Mouse (Mus musculus) forebrain, embryonic 12.5 days (tissue): ENCODE measurements around the gene Gm20388. TPM values are rescaled to one million over a fixed set of nuclear protein-coding genes. Genes with fewer than 3 reads are reported as not detected.
"Not testable (repeated sequence)": the region's sequence is repeated elsewhere in the genome, so short reads cannot be mapped to it uniquely, and the experiment has no call there.

Experiments used
- ATAC-seq: fragments of 200-750 bp; cut with Nextera tagmentation; 2 replicates; pipeline ENCODE4 v1.8.0; 2017; ENCODE audit warnings: moderate TSS enrichment; ENCODE audit not compliant: low FRiP score
- H3K27ac ChIP-seq: fragments of 300-500 bp; sonication (generic); 2 replicates; pipeline ENCODE4 v1.5.1; 2016; ENCODE audit warnings: mild to moderate bottlenecking
- H3K27me3 ChIP-seq: fragments of 300-500 bp; sonication (generic); 2 replicates; pipeline ENCODE4 v1.6.1; 2016; ENCODE audit warnings: mild to moderate bottlenecking
- H3K36me3 ChIP-seq: fragments of 300-500 bp; sonication (generic); replicated peaks from 2 replicates; pipeline ENCODE4 v1.6.1; 2016; ENCODE audit warnings: mild to moderate bottlenecking
- H3K4me1 ChIP-seq: fragments of 300-500 bp; sonication (generic); 2 replicates; pipeline ENCODE4 v1.6.1; 2016
- H3K4me2 ChIP-seq: fragments of 300-500 bp; sonication (generic); 2 replicates; pipeline ENCODE4 v1.6.1; 2016; ENCODE audit warnings: mild to moderate bottlenecking, moderate library complexity
- H3K4me3 ChIP-seq: fragments of 300-500 bp; sonication (generic); replicated peaks from 2 replicates; pipeline ENCODE4 v1.5.1; 2016; ENCODE audit warnings: mild to moderate bottlenecking
- H3K9ac ChIP-seq: fragments of 300-500 bp; sonication (generic); 2 replicates; pipeline ENCODE4 v1.6.1; 2016; ENCODE audit warnings: mild to moderate bottlenecking
- H3K9me3 ChIP-seq: fragments of 300-500 bp; sonication (generic); 2 replicates; pipeline ENCODE4 v1.6.1; 2016
- WGBS: fragments of 180-500 bp; shearing (Covaris S2); methylation state at CpG from one replicate; pipeline ENCODE4 v1.1.7; 2016; 5-methylcytosine and 5-hydroxymethylcytosine counted together
- polyA plus RNA-seq: library from polyadenylated mRNA; unstranded; fragments of >200 nt; fragmentation: Nextera tagmentation; extraction: Ambion mirVana; gene quantifications from 2 replicates; pipeline ENCODE4 v1.2.1, GENCODE M21; 2016

Gm20388 gene
- polyA plus RNA-seq, 1 experiment from 2014 or later = not detected

DNA sequence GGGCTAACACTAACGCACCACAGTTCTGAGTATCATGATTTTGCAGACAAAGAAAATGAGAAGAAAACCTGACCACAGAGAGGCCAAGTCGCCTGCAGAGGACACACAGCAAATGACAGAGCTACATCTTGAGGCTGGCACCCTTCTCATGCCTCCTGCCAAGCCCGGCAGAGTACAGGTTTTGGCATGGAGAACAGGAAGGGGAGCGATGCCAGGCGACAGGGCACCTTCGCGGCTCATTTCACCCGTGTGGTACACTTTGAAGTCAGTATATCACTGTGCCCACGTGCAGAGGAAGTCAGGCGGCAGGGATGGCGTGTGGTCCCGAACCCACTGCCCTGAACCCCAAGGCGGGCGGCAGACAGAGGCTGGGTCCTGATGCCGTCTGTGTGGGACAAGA is 1750.0 kb downstream of the Gm20388 start:
- no peak overlapping the region for H3K4me3 ChIP-seq
- H3K9ac ChIP-seq = no peak overlapping the region
- no peak for ATAC-seq
- WGBS = 85% methylated on average over 15 of the region's 15 CpGs
- H3K27me3 ChIP-seq = no peaks in the 10 kb centered on the region; the same call in 1 of the 2 replicates
- peaks cover 7% of the 10 kb centered on the region for H3K4me1 ChIP-seq
- H3K27ac ChIP-seq = no peak overlapping the region
- no peak overlapping the region for H3K4me2 ChIP-seq
- no peaks in the 10 kb centered on the region for H3K9me3 ChIP-seq
- H3K36me3 ChIP-seq = no peaks in the 10 kb centered on the region

- 87% methylated on average over 18 of the region's 18 CpGs for WGBS
- Histone ChIP-seq H3K4me3 (no peak overlapping the region), H3K4me1 (peaks cover 9% of the 10 kb centered on the region), H3K27me3 (no peaks in the 10 kb centered on the region; the same call in 1 of the 2 replicates), H3K36me3 (no peaks in the 10 kb centered on the region), H3K4me2 (no peak overlapping the region), H3K9ac (no peak overlapping the region), H3K9me3 (no peaks in the 10 kb centered on the region), H3K27ac (no peak overlapping the region)
- ATAC-seq = no peak
These were observed 1751.2 kb downstream of the Gm20388 start for GRCm38 (mm10) chr8:121661631-121662357.

DNA sequence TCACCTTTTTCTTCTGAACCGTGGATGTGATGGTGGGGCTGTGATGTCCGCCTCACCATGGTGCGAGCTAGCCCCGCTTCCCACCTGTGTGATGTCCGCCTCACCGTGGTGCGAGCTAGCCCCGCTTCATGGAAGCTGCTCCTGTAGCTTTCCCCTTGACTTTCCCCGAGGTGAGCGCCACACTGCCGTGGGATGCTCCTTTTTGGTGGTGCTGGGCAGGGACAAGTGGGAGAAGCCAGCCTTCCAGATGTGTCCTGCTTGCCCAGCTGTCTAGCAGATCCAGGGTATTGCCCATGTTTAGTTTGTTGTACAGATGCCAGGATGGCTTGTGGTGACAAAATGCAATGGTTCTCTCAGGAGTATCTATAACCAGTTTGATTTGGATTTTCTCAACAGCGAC is 1752.5 kb downstream of the Gm20388 start:
- H3K27ac ChIP-seq = no peak overlapping the region
- WGBS = 95% methylated on average over 12 of the region's 12 CpGs

GRCm38 (mm10) chr8:121665329-121665728 is 1754.7 kb downstream of the Gm20388 start:
- Histone ChIP-seq H3K4me3 (no peak overlapping the region), H3K36me3 (no peaks in the 10 kb centered on the region), H3K4me1 (peaks cover 22% of the 10 kb centered on the region), H3K9ac (peak overlapping the region; percentile 26), H3K4me2 (peak overlapping the region; percentile 38), H3K27ac (peak overlapping the region; percentile 59), H3K9me3 (no peaks in the 10 kb centered on the region), H3K27me3 (peaks cover 5% of the 10 kb centered on the region; the same call in 1 of the 2 replicates)
- ATAC-seq = peak; percentile 59
- 8% methylated on average over 16 of the region's 16 CpGs for WGBS

More for the DNA sequence above, 1752.5 kb downstream of the Gm20388 start:
- Histone ChIP-seq H3K9me3 (no peaks in the 10 kb centered on the region), H3K4me2 (no peak overlapping the region), H3K4me3 (no peak overlapping the region), H3K27me3 (peaks cover under 1% of the 10 kb centered on the region; the same call in 1 of the 2 replicates), H3K4me1 (peaks cover 9% of the 10 kb centered on the region), H3K9ac (no peak overlapping the region), H3K36me3 (no peaks in the 10 kb centered on the region)
- no peak for ATAC-seq

GRCm38 (mm10) chr8:121667936-121668500 is 1757.4 kb downstream of the Gm20388 start:
- 77% methylated on average over 9 of the region's 9 CpGs for WGBS
- not testable (repeated sequence) for H3K4me2 ChIP-seq, ATAC-seq, H3K4me3 ChIP-seq, H3K36me3 ChIP-seq, H3K9ac ChIP-seq, H3K27me3 ChIP-seq, H3K9me3 ChIP-seq
- H3K27ac ChIP-seq = peak overlapping the region; percentile 68
- H3K4me1 ChIP-seq = peaks cover 22% of the 10 kb centered on the region

DNA sequence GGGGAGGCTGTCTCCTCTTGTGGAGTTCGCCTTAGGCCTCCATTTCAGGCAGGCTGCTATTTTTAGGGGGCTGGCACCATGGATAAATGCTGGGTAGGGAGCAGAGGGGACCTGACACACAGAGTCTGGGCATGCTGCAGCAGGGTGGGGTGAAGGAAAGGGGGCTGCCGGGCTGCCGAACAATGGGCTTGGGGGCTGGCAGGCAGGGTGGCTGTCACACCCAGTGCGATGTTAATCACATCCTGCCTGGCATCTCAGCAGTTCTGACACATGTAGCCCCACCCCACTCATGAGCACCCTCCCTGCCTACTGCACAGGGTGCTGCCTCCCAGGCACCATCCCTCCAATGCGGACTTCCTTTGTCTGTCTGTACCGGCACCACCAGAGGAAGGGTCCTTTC is 1757.9 kb downstream of the Gm20388 start:
- WGBS = 50% methylated on average over 6 of the region's 6 CpGs
- no peaks in the 10 kb centered on the region for H3K9me3 ChIP-seq
- ATAC-seq = peak; percentile 69
- no peaks in the 10 kb centered on the region for H3K36me3 ChIP-seq
- H3K27ac ChIP-seq = peak overlapping the region; percentile 68
- H3K4me2 ChIP-seq = no peak overlapping the region
- H3K4me1 ChIP-seq = peaks cover 22% of the 10 kb centered on the region
- H3K9ac ChIP-seq = no peak overlapping the region
- no peak overlapping the region for H3K4me3 ChIP-seq
- H3K27me3 ChIP-seq = peaks cover 5% of the 10 kb centered on the region; the same call in 1 of the 2 replicates

- 19% methylated on average over 8 of the region's 8 CpGs for WGBS
- peaks cover 22% of the 10 kb centered on the region for H3K4me1 ChIP-seq
- H3K27ac ChIP-seq = peak overlapping the region; percentile 68; the same call in 1 of the 2 replicates
- no peaks in the 10 kb centered on the region for H3K36me3 ChIP-seq
- ATAC-seq = no peak
- H3K4me3 ChIP-seq = no peak overlapping the region
- H3K27me3 ChIP-seq = peaks cover 5% of the 10 kb centered on the region; the same call in 1 of the 2 replicates
- H3K4me2 ChIP-seq = no peak overlapping the region
- 0 out of 2 replicates have a peak overlapping the region, but pooled peaks have one; percentile 8 for H3K9ac ChIP-seq
- H3K9me3 ChIP-seq = no peaks in the 10 kb centered on the region
These were observed 1758.6 kb downstream of the Gm20388 start for GRCm38 (mm10) chr8:121669208-121669607.

- no peak overlapping the region for H3K27ac ChIP-seq
- ATAC-seq = no peak
These were observed 1762.5 kb downstream of the Gm20388 start for GRCm38 (mm10) chr8:121673153-121673552.

DNA sequence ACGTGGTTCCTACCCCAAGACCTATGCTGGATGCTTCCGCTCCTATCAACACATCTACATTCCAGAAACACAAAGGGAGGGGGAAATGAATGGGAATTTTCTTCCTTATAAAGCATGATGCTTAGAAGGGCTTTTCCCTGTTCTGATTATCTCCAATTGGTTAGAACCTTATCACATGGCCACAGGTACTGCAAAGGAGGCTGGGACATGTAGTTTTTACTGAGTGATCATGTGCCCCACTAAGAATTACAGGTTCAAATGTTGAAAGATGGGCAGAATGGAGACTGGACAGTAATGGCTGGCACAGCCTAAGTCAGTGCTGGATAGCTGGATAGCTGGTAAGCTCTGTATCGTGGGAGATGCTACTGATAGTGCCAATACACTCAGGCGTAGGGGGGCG is 1763.3 kb downstream of the Gm20388 start:
- Histone ChIP-seq H3K4me3 (no peak overlapping the region), H3K4me2 (no peak overlapping the region), H3K9ac (no peak overlapping the region), H3K27ac (0 out of 2 replicates have a peak overlapping the region, but pooled peaks have one; percentile 3), H3K9me3 (no peaks in the 10 kb centered on the region), H3K4me1 (peaks cover 4% of the 10 kb centered on the region; the same call in 1 of the 2 replicates), H3K27me3 (0 out of 2 replicates have a peak, but pooled peaks cover 3% of the 10 kb centered on the region), H3K36me3 (no peaks in the 10 kb centered on the region)
- 78% methylated on average over 5 of the region's 5 CpGs for WGBS
- peak; percentile 72; the same call in 1 of the 2 replicates for ATAC-seq

More at GRCm38 (mm10) chr8:121673153-121673552, 1762.5 kb downstream of the Gm20388 start:
- Histone ChIP-seq H3K4me2 (no peak overlapping the region), H3K9ac (no peak overlapping the region), H3K27me3 (0 out of 2 replicates have a peak, but pooled peaks cover 4% of the 10 kb centered on the region), H3K36me3 (no peaks in the 10 kb centered on the region), H3K4me3 (no peak overlapping the region), H3K9me3 (no peaks in the 10 kb centered on the region), H3K4me1 (peaks cover 12% of the 10 kb centered on the region)
- WGBS = 63% methylated on average over 4 of the region's 4 CpGs

DNA sequence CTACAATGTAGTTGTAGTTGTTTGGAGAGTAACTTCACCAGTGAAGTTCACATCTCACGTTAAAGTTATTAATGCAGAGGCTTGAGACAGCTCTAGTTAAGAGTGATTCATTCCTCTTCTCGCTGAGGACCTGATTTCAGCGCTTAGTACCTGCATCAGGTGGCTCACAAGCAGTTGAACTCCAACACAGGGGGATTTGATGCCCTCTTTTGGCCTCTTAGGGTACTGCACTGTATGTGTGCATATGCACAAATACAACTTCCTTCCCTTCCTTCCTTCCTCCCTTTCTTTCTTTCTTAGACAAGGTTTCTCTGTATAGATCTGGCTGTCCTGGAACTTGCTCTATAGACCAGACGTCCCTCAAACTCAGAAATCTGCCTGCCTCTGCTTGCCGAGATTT is 1763.9 kb downstream of the Gm20388 start:
- no peak overlapping the region for H3K27ac ChIP-seq
- no peaks in the 10 kb centered on the region; the same call in 1 of the 2 replicates for H3K4me1 ChIP-seq
- H3K4me2 ChIP-seq = no peak overlapping the region
- 0 out of 2 replicates have a peak, but pooled peaks cover 3% of the 10 kb centered on the region for H3K27me3 ChIP-seq
- no peaks in the 10 kb centered on the region for H3K36me3 ChIP-seq
- no peaks in the 10 kb centered on the region for H3K9me3 ChIP-seq
- H3K9ac ChIP-seq = no peak overlapping the region
- H3K4me3 ChIP-seq = no peak overlapping the region
- ATAC-seq = no peak
- WGBS = 63% methylated on average over 5 of the region's 5 CpGs

DNA sequence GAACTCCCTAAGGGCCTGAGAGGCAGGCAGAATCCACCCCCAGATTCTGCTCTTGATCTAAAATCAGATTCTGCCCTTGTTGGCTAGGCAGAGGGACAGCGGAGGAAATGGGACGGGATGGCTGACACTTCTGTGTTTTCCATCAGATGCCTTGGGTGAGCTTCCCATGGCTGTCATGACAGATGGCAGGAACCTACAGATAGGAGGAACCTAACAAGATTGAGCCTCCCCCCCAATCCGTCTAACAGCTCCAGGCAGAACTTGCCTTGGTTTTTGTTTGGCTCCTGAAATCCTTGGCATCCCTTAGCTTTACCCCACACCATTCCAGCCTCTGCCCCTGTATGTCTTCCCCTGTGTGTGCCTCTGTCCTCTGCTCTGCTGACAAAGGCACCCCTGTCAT is 1764.5 kb downstream of the Gm20388 start:
- ATAC-seq = no peak
- H3K27me3 ChIP-seq = 0 out of 2 replicates have a peak, but pooled peaks cover 3% of the 10 kb centered on the region
- no peak overlapping the region for H3K9ac ChIP-seq
- H3K4me1 ChIP-seq = no peaks in the 10 kb centered on the region; the same call in 1 of the 2 replicates
- 86% methylated on average over 3 of the region's 3 CpGs for WGBS
- no peak overlapping the region for H3K27ac ChIP-seq
- no peak overlapping the region for H3K4me3 ChIP-seq
- H3K4me2 ChIP-seq = no peak overlapping the region
- H3K9me3 ChIP-seq = no peaks in the 10 kb centered on the region
- no peaks in the 10 kb centered on the region for H3K36me3 ChIP-seq

GRCm38 (mm10) chr8:121675701-121676100 is 1765.1 kb downstream of the Gm20388 start:
- Histone ChIP-seq H3K4me3 (no peak overlapping the region), H3K9me3 (no peaks in the 10 kb centered on the region), H3K4me2 (no peak overlapping the region), H3K27ac (no peak overlapping the region), H3K36me3 (no peaks in the 10 kb centered on the region), H3K27me3 (0 out of 2 replicates have a peak, but pooled peaks cover 3% of the 10 kb centered on the region), H3K9ac (no peak overlapping the region), H3K4me1 (no peaks in the 10 kb centered on the region; the same call in 1 of the 2 replicates)
- WGBS = 62% methylated on average over 20 of the region's 20 CpGs
- ATAC-seq = no peak
